Comparison of ENCODE assay signal across 22 mouse cellular contexts in the genomic region with DNA sequence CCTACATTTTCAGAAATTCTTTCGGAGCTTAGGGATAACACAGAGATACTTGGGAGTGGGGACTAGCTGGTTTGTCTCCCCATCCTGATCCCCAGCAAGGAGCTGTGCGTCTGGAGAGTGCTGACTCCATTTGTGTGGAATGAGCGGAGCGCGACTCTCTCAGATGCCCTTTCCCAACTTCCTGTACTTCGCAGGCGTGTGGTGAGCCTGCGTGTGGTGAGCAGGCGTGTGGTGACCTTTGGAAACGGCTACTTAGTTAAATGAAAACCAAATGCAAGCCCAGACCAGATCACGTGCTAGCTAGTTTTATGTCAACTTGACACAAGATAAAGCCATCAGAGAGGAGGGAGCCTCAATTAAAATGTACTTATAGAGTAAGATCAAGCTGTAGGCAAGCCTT.
DNase-seq lines count a peak whose midpoint lies in the region; ATAC-seq lines count a peak whose summit lies in the region.
"Had no signal": no experiment of that assay in that cellular context is flagged by ENCODE, and none has a peak within 500 bp of the region (broad histone marks: within the 10 kb centered on the region; RNA-seq: fewer than 3 reads in every experiment).

No protein-coding gene starts in this region.

- no peaks in the 10 kb centered on the region for H3K36me3 ChIP-seq in embryonic facial prominence, embryonic 10.5 days (replicated peaks)
- no peaks in the 10 kb centered on the region for H3K36me3 ChIP-seq in kidney, embryonic 16.5 days (ENCODE audit: insufficient read depth, low read length)
- H3K36me3 ChIP-seq in limb, embryonic 10.5 days, result no peaks in the 10 kb centered on the region
- no peaks in the 10 kb centered on the region for H3K36me3 ChIP-seq in hindbrain, embryonic 14.5 days (replicated peaks; ENCODE audit: control insufficient read depth, insufficient read depth)
- H3K36me3 ChIP-seq in intestine, embryonic 15.5 days, result no peaks in the 10 kb centered on the region
- H3K36me3 ChIP-seq: embryonic facial prominence, embryonic 15.5 days; hindbrain, embryonic 10.5 days; limb, embryonic 13.5 days; lung, embryonic 15.5 days had no signal

- peaks cover 5% of the 10 kb centered on the region for H3K4me1 ChIP-seq in embryonic facial prominence, embryonic 10.5 days
- H3K4me1 ChIP-seq in kidney, embryonic 16.5 days (ENCODE audit: insufficient read depth, low read length), result no peaks in the 10 kb centered on the region
- peaks cover 17% of the 10 kb centered on the region for H3K4me1 ChIP-seq in limb, embryonic 10.5 days
- H3K4me1 ChIP-seq in hindbrain, embryonic 14.5 days (replicated peaks; ENCODE audit: control insufficient read depth, insufficient read depth, low read length), result no peaks in the 10 kb centered on the region
- no peaks in the 10 kb centered on the region for H3K4me1 ChIP-seq in intestine, embryonic 15.5 days (replicated peaks)
- H3K4me1 ChIP-seq: embryonic facial prominence, embryonic 15.5 days; hindbrain, embryonic 10.5 days; limb, embryonic 13.5 days; lung, embryonic 15.5 days had no signal

- peak; percentile 70 for ATAC-seq in kidney, embryonic 16.5 days (ENCODE audit: low FRiP score, low TSS enrichment)
- no peak for ATAC-seq in hindbrain, embryonic 14.5 days (ENCODE audit: low FRiP score)
- no peak for ATAC-seq in intestine, embryonic 15.5 days
- ATAC-seq: forebrain, embryonic 14.5 days; inflammation-experienced regulatory T-cells, adult 6 months; Patski had no signal

- no peaks in the 10 kb centered on the region for H3K27me3 ChIP-seq in embryonic facial prominence, embryonic 10.5 days (replicated peaks; ENCODE audit: low read depth, poor library complexity, severe bottlenecking)
- no peaks in the 10 kb centered on the region for H3K27me3 ChIP-seq in kidney, embryonic 16.5 days (ENCODE audit: insufficient read depth, low read length)
- H3K27me3 ChIP-seq in limb, embryonic 10.5 days (ENCODE audit: low read depth, poor library complexity, severe bottlenecking), result peaks cover 2% of the 10 kb centered on the region; the same call in 1 of the 2 replicates
- H3K27me3 ChIP-seq in hindbrain, embryonic 14.5 days (ENCODE audit: control insufficient read depth, insufficient read depth, low read length), result no peaks in the 10 kb centered on the region
- H3K27me3 ChIP-seq in intestine, embryonic 15.5 days (replicated peaks), result no peaks in the 10 kb centered on the region
- H3K27me3 ChIP-seq: embryonic facial prominence, embryonic 15.5 days; lung, embryonic 15.5 days; Patski had no signal

- no peak overlapping the region for H3K4me2 ChIP-seq in kidney, embryonic 16.5 days (replicated peaks; ENCODE audit: low read depth, low read length)
- H3K4me2 ChIP-seq in hindbrain, embryonic 14.5 days (replicated peaks), result no peak overlapping the region
- H3K4me2 ChIP-seq in intestine, embryonic 15.5 days (replicated peaks), result no peak overlapping the region
- H3K4me2 ChIP-seq: embryonic facial prominence, embryonic 15.5 days; limb, embryonic 13.5 days; lung, embryonic 15.5 days; midbrain, embryonic 11.5 days had no signal

- no peak overlapping the region for H3K4me3 ChIP-seq in embryonic facial prominence, embryonic 10.5 days
- no peak overlapping the region for H3K4me3 ChIP-seq in kidney, embryonic 16.5 days (ENCODE audit: low read length)
- no peak overlapping the region for H3K4me3 ChIP-seq in limb, embryonic 10.5 days
- H3K4me3 ChIP-seq in hindbrain, embryonic 14.5 days (replicated peaks; ENCODE audit: low read length), result no peak overlapping the region
- H3K4me3 ChIP-seq in intestine, embryonic 15.5 days (replicated peaks), result no peak overlapping the region
- H3K4me3 ChIP-seq: embryonic facial prominence, embryonic 15.5 days; hindbrain, embryonic 10.5 days; layer of hippocampus, adult 2 months; limb, embryonic 13.5 days; lung, embryonic 15.5 days had no signal

- no peak overlapping the region for H3K27ac ChIP-seq in embryonic facial prominence, embryonic 10.5 days (replicated peaks)
- H3K27ac ChIP-seq in kidney, embryonic 16.5 days (ENCODE audit: low read length), result no peak overlapping the region
- no peak overlapping the region for H3K27ac ChIP-seq in limb, embryonic 10.5 days
- no peak overlapping the region for H3K27ac ChIP-seq in hindbrain, embryonic 14.5 days
- H3K27ac ChIP-seq in intestine, embryonic 15.5 days, result no peak overlapping the region
- H3K27ac ChIP-seq: embryonic facial prominence, embryonic 15.5 days; hindbrain, embryonic 10.5 days; layer of hippocampus, adult 2 months; limb, embryonic 13.5 days; liver, embryonic 14.5 days; lung, embryonic 15.5 days; stomach, postnatal 0 days had no signal

- no peaks in the 10 kb centered on the region for H3K9me3 ChIP-seq in embryonic facial prominence, embryonic 10.5 days
- no peaks in the 10 kb centered on the region for H3K9me3 ChIP-seq in kidney, embryonic 16.5 days (ENCODE audit: low read length)
- no peaks in the 10 kb centered on the region for H3K9me3 ChIP-seq in limb, embryonic 10.5 days (replicated peaks)
- H3K9me3 ChIP-seq in hindbrain, embryonic 14.5 days (ENCODE audit: control insufficient read depth, low read length), result no peaks in the 10 kb centered on the region
- H3K9me3 ChIP-seq in intestine, embryonic 15.5 days, result no peaks in the 10 kb centered on the region
- H3K9me3 ChIP-seq: embryonic facial prominence, embryonic 15.5 days; hindbrain, embryonic 10.5 days; limb, embryonic 13.5 days; lung, embryonic 15.5 days had no signal

- 50% methylated on average over 11 of the region's 11 CpGs for WGBS in embryonic facial prominence, embryonic 10.5 days
- WGBS in kidney, embryonic 16.5 days, result 67% methylated on average over 11 of the region's 11 CpGs
- WGBS in limb, embryonic 10.5 days, result 29% methylated on average over 11 of the region's 11 CpGs
- WGBS in hindbrain, embryonic 14.5 days, result 82% methylated on average over 11 of the region's 11 CpGs
- WGBS in intestine, embryonic 15.5 days, result 76% methylated on average over 11 of the region's 11 CpGs

- peak; percentile 21 for DNase-seq in embryonic facial prominence, embryonic 10.5 days (ENCODE audit: low spot score)
- peak; percentile 25 for DNase-seq in forelimb bud, embryonic 11.5 days (ENCODE audit: low read depth, low spot score)
- DNase-seq in limb, embryonic 10.5 days (ENCODE audit: low spot score), result peak; percentile 41
- DNase-seq in hindbrain, embryonic 14.5 days (ENCODE audit: low spot score), result no peak
- no peak for DNase-seq in gastrocnemius, adult 8-10 months (ENCODE audit: low spot score in 2 of 2)
- DNase-seq: adrenal gland, adult 8-10 months; cerebellum, adult 8-10 months; gastrocnemius, postnatal 36 days; right cerebral cortex, postnatal 4 days had no signal

- no peak overlapping the region for H3K9ac ChIP-seq in kidney, embryonic 16.5 days (replicated peaks; ENCODE audit: low read length)
- no peak overlapping the region for H3K9ac ChIP-seq in hindbrain, embryonic 14.5 days
- no peak overlapping the region for H3K9ac ChIP-seq in intestine, embryonic 15.5 days
- H3K9ac ChIP-seq: embryonic facial prominence, embryonic 15.5 days; limb, embryonic 13.5 days; liver, embryonic 14.5 days; lung, embryonic 15.5 days had no signal

Comparison
In these comparisons a context has a peak if more than half of its experiments do, and no peak if none do; other contexts are left out.
1. DNase-seq: peak in embryonic facial prominence, embryonic 10.5 days (single experiment), forelimb bud, embryonic 11.5 days (single experiment) and limb, embryonic 10.5 days (single experiment); none in hindbrain, embryonic 14.5 days (single experiment) and gastrocnemius, adult 8-10 months (0 of 2).